11 mouse cellular contexts compared by ENCODE assay signal in the genomic region with DNA sequence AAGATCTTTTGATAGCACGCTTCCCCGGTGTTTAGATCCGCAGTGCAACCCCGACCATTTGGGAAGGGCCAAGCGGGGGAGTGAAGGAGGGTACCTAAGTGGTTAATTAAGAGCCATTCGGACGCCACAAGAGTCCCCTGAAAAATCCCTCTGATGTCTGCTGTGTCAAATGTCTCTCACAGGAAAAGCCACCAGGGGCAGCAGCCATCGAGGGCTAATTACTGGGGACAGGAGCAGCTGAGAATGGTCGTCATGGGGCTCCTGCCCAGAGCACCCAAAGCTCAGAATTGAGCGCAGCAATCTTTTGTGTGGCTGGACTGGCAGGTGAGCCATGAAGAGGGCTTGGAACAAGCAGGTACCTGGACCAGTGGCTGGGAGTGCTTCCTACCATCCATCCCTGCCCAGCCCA.
A peak's percentile ranks its signal among the peaks of the same experiment; 100 is the strongest.
DNase-seq lines count a peak whose midpoint lies in the region.
"Had no signal": no experiment of that assay in that cellular context is flagged by ENCODE, and none has a peak within 500 bp of the region (broad histone marks: within the 10 kb centered on the region; RNA-seq: fewer than 3 reads in every experiment).

No protein-coding gene starts in this region.

- peak; percentile 8 to 19 for DNase-seq in kidney, postnatal 4 days
- DNase-seq in kidney, postnatal 14 days: no peak
- DNase-seq in forelimb bud, embryonic 11.5 days (ENCODE audit: low read depth, low spot score): peak; percentile 62
- peak; percentile 41 for DNase-seq in mesoderm, embryonic 11.5 days (ENCODE audit: low read depth, low spot score)
- peak; percentile 70 for DNase-seq in retina, postnatal 1 day
- DNase-seq in MN1 (ENCODE audit: low spot score): no peak
- DNase-seq in adrenal gland, postnatal 4 days (ENCODE audit: low spot score in 2 of 2): no peak
- DNase-seq: adrenal gland, adult 8-10 months; cerebellum, adult 8-10 months; heart, postnatal 4 days; layer of hippocampus, postnatal 36 days had no signal

Comparison
In these comparisons a context has a peak if more than half of its experiments do, and no peak if none do; other contexts are left out.
1. DNase-seq: peak in kidney, postnatal 4 days (2 of 2), forelimb bud, embryonic 11.5 days (single experiment), mesoderm, embryonic 11.5 days (single experiment) and retina, postnatal 1 day (single experiment); none in kidney, postnatal 14 days (single experiment), MN1 (single experiment) and adrenal gland, postnatal 4 days (0 of 2).